Mouse (Mus musculus) C2C12 (cell line): ENCODE measurements around the gene Cnnm2. TPM values are rescaled to one million over a fixed set of nuclear protein-coding genes. Genes with fewer than 3 reads are reported as not detected.
A peak's percentile ranks its signal among the peaks of the same experiment; 100 is the strongest.

ENCODE experiments used
- H3K27me3 ChIP-seq: one replicate; pipeline ENCODE4 v1.6.1; 2011; ENCODE audit not compliant: control insufficient read depth, insufficient read depth, insufficient read length
- H3K36me3 ChIP-seq: one replicate; pipeline ENCODE4 v1.6.1; 2011; ENCODE audit not compliant: control insufficient read depth, insufficient read depth
- H3K4me3 ChIP-seq: one replicate; pipeline ENCODE4 v1.5.1; 2011; ENCODE audit warnings: mild to moderate bottlenecking, control low read depth; ENCODE audit not compliant: poor library complexity, insufficient read depth, severe bottlenecking
- H3K79me2 ChIP-seq: one replicate; pipeline ENCODE4 v1.6.1; 2011; ENCODE audit not compliant: control insufficient read depth, insufficient read depth
- H3K79me3 ChIP-seq: one replicate; pipeline ENCODE4 v1.6.1; 2011; ENCODE audit warnings: low read depth, control low read depth
- H3ac ChIP-seq: one replicate; pipeline ENCODE3; 2011; ENCODE audit warnings: low read depth; ENCODE audit not compliant: control insufficient read depth, insufficient read length
- CEBPB ChIP-seq: IDR thresholded peaks from one replicate; pipeline ENCODE4 v1.6.1; 2011; ENCODE audit warnings: low read depth, mild to moderate bottlenecking, control low read depth, moderate library complexity
- CTCF ChIP-seq: IDR thresholded peaks from one replicate; pipeline ENCODE4 v1.5.1; 2011; ENCODE audit not compliant: control insufficient read depth, insufficient read depth, insufficient read length
- FOSL1 ChIP-seq: IDR thresholded peaks from one replicate; pipeline ENCODE4 v1.8.0; 2011; ENCODE audit warnings: mild to moderate bottlenecking, low read length; ENCODE audit not compliant: poor library complexity, insufficient read depth, severe bottlenecking
- MAX ChIP-seq: IDR thresholded peaks from one replicate; pipeline ENCODE4 v1.6.1; 2011; ENCODE audit warnings: mild to moderate bottlenecking, control low read depth
- MYOD1 ChIP-seq: IDR thresholded peaks from one replicate; pipeline ENCODE4 v1.6.1; 2011; ENCODE audit warnings: low read depth; ENCODE audit not compliant: control insufficient read depth, insufficient read length
- MYOG ChIP-seq: IDR thresholded peaks from one replicate; pipeline ENCODE4 v1.6.1; 2011; ENCODE audit not compliant: control insufficient read depth, insufficient read length; ENCODE audit errors: extremely low read depth
- USF1 ChIP-seq: IDR thresholded peaks from one replicate; pipeline ENCODE4 v1.6.1; 2011; ENCODE audit warnings: low read depth, mild to moderate bottlenecking, control low read depth, moderate library complexity
- polyA plus RNA-seq: library from polyadenylated mRNA; unstranded; fragments of >200 nt; fragmentation: generic; extraction: Trizol; gene quantifications from one replicate; pipeline ENCODE4 v1.2.1, GENCODE M21; 2012; ENCODE audit warnings: missing spikeins

The Cnnm2 gene
- polyA plus RNA-seq, 1 experiment = 4.1 TPM

DNA sequence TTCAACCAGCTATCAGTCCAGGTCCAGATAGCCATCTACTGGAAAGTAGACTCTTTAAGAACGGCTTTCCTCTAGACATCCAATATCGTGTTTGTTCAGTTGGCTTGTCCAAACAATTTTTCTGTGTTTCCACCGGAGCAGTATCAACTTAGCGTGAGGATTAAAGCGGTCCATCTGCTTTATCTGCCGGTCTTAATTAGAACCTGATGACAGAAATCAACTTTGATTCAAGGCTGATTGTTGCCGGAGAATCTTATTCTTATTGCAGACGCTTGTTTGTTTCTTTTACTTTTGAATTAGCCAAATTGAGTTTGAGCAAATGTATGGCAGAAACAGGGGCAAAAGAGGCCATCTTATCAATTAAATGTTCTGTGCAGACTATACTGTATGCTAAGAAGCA, 32.8 kb downstream of the Cnnm2 start:
- no peaks in the 10 kb centered on the region for H3K27me3 ChIP-seq
- TF ChIP-seq FOSL1 = no peak
- no peak for TF ChIP-seq MYOD1
- TF ChIP-seq MYOG = no peak
- no peak for TF ChIP-seq CEBPB
- TF ChIP-seq USF1 = no peak
- no peak for TF ChIP-seq MAX
- no peak for TF ChIP-seq CTCF

DNA sequence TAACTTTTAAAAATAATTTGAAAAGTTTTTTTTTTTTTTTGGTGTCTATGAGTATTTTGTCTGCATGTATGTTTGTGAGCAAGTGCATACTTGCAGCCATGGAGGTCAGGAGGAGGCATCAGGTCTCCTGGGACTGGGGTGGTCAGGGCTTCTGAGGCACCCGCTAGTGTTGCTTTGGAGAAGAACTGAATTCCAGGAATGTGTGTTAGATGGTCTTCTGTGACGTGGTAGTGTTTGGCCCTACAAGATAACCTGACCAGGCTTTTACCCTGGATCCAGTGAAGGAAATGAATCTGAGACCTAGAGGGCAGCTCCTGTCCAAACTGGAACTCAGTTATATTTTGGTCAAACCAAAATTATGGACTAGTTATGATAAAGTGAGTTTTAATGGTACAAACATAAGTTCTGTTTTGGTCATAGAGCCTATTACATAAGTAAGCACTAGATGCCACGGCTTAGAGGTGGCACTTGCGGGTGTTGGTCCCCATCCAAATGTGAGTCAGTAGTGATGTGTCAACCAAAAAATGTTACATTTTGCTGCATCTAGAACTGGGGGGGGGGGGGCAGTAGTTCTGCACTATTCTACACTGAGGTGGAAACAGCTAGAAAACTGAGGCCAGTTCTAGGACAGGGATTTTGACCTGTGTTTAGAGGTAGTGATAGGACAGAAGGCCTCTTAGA, 38.6 kb downstream of the Cnnm2 start:
- Histone ChIP-seq H3K79me2 (no peaks in the 10 kb centered on the region), H3K36me3 (no peaks in the 10 kb centered on the region), H3K4me3 (no peak overlapping the region), H3ac (no peak overlapping the region), H3K79me3 (no peaks in the 10 kb centered on the region), H3K27me3 (no peaks in the 10 kb centered on the region)
- TF ChIP-seq MYOD1 (peak; percentile 5), FOSL1 (peak; percentile 55), MYOG (no peak)

More for the DNA sequence above, 32.8 kb downstream of the Cnnm2 start:
- H3K79me3 ChIP-seq = no peaks in the 10 kb centered on the region
- H3K36me3 ChIP-seq = no peaks in the 10 kb centered on the region
- no peaks in the 10 kb centered on the region for H3K79me2 ChIP-seq
- H3ac ChIP-seq = no peak overlapping the region
- no peak overlapping the region for H3K4me3 ChIP-seq

DNA sequence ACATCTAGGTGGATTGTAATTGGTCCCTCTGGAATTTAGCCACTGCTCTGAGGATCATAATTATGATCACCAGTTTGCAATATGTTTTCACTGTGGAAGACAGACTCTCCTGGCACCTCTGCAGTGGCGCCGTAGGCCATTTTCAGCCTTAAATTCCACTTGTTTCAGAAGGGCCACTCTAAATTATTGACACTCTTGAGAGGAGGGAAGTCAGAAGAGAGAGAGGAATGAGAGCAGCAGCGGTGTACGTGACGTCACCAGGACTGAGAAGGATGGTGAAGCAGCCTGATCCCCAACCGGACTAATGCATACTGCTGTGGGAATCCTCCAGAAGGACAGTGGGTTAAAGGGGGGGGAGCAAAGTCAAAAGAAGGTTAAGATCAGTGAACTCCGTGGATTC, 40.1 kb downstream of the Cnnm2 start:
- no peaks in the 10 kb centered on the region for H3K27me3 ChIP-seq
- no peak for TF ChIP-seq MYOD1
- no peak for TF ChIP-seq FOSL1
- no peak for TF ChIP-seq MYOG
- TF ChIP-seq CTCF = no peak
- no peak for TF ChIP-seq USF1
- no peak for TF ChIP-seq CEBPB
- TF ChIP-seq MAX = no peak
- H3K4me3 ChIP-seq = no peak overlapping the region

DNA sequence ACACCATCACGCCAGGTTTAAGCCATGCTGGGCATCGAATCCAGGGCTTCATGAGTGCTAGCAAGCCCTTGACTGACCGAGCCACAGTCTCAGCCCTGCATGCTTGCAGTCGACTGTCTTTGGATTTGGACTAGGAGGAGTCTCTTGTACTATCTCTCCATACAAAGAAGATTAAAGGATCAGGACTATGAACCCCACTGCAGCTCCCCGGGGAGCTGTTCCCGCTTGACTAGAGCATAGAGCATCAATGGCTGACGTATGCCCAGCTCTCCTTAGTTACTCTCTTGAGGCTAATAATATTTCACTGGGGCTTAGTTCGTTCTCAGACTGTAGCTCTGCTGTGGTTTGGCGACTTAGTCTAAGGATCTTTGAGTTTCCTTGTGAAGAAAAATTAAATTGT, 40.9 kb downstream of the Cnnm2 start:
- no peak overlapping the region for H3ac ChIP-seq
- H3K4me3 ChIP-seq = no peak overlapping the region
- TF ChIP-seq FOSL1 (no peak), MYOD1 (no peak), USF1 (no peak), MAX (no peak), MYOG (no peak), CTCF (no peak), CEBPB (no peak)
- H3K79me2 ChIP-seq = no peaks in the 10 kb centered on the region
- H3K36me3 ChIP-seq = no peaks in the 10 kb centered on the region
- no peaks in the 10 kb centered on the region for H3K79me3 ChIP-seq
- no peaks in the 10 kb centered on the region for H3K27me3 ChIP-seq

More for the DNA sequence above, 40.1 kb downstream of the Cnnm2 start:
- H3ac ChIP-seq = no peak overlapping the region
- no peaks in the 10 kb centered on the region for H3K79me2 ChIP-seq
- no peaks in the 10 kb centered on the region for H3K36me3 ChIP-seq
- H3K79me3 ChIP-seq = no peaks in the 10 kb centered on the region

DNA sequence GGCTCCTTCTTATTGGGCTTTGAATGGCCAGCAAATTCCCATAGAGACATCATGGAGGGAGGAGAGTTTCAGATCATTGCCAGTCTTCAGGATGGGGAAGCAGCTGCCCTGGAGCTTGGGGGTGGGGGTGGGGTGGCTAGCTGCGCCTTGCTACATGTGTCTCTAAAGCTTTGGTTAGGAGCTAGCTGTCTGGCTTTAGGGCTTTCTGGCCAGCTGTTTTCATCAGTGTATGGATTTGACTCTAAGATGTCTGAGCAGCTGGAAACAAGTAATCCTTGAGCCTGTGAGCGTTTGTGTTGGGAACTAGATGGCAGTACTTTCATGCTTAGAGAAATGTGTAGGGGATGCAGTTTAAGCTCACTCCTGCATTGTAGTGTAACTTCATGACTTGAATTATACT, 42.3 kb downstream of the Cnnm2 start:
- TF ChIP-seq USF1 (no peak), MYOD1 (no peak), MYOG (no peak), CEBPB (no peak), MAX (no peak), FOSL1 (no peak), CTCF (no peak)
- H3ac ChIP-seq = no peak overlapping the region
- H3K79me3 ChIP-seq = no peaks in the 10 kb centered on the region
- H3K4me3 ChIP-seq = no peak overlapping the region
- H3K36me3 ChIP-seq = no peaks in the 10 kb centered on the region
- no peaks in the 10 kb centered on the region for H3K27me3 ChIP-seq
- H3K79me2 ChIP-seq = no peaks in the 10 kb centered on the region

DNA sequence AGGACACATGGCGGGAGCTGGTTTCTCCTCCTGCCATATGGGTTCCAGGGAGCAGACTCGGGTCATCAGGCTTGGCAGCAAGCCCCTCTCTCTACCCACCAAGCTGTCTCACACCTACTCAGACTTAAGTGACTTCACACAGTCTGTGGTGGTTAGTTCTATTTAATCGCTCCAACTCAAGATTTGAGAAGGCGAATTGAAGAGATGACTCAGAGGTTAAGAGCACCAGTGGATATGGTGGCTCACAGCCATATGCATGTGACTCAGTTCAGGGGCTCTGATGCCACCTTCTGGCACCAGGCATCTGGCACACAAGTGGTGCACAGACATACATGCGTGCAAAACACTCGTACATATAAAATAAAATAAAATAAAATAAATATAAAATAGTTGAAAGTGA, 43.4 kb downstream of the Cnnm2 start:
- TF ChIP-seq MYOD1 = peak; percentile 11
- TF ChIP-seq MAX = peak; percentile 41
- peak; percentile 27 for TF ChIP-seq CTCF
- TF ChIP-seq USF1 = peak; percentile 35
- no peak for TF ChIP-seq MYOG
- no peak for TF ChIP-seq CEBPB
- Histone ChIP-seq H3K36me3 (no peaks in the 10 kb centered on the region), H3K27me3 (no peaks in the 10 kb centered on the region), H3ac (no peak overlapping the region), H3K4me3 (no peak overlapping the region), H3K79me3 (no peaks in the 10 kb centered on the region), H3K79me2 (no peaks in the 10 kb centered on the region)
